ENCODE assay signal across 10 mouse cellular contexts in genomic region chrX:152974204-152974661, GRCm38 (mm10). TPM values are rescaled to one million over a fixed set of nuclear protein-coding genes. Genes with fewer than 3 reads are reported as not detected.
DNase-seq lines count a peak whose midpoint lies in the region; ATAC-seq lines count a peak whose summit lies in the region.
"Had no signal": no experiment of that assay in that cellular context is flagged by ENCODE, and none has a peak within 500 bp of the region (broad histone marks: within the 10 kb centered on the region; RNA-seq: fewer than 3 reads in every experiment).

No protein-coding gene starts in this region.

- H3K4me2 ChIP-seq in forebrain, embryonic 14.5 days (ENCODE audit: low read length), result peak overlapping the region; percentile 33; the same call in 1 of the 2 replicates
- H3K4me2 ChIP-seq in hindbrain, embryonic 14.5 days (replicated peaks), result peak overlapping the region; percentile 17
- H3K4me2 ChIP-seq in neural tube, embryonic 15.5 days, result peak overlapping the region; percentile 35

- peak; percentile 6 to 37 for DNase-seq in adrenal gland, adult (ENCODE audit: inconsistent age in 2 of 2, low spot score in 1 of 2)
- no peak for DNase-seq in adrenal gland, adult 8-10 months
- peak; percentile 21 for DNase-seq in cerebellum, adult 11-12 months
- DNase-seq in forebrain, embryonic 14.5 days (ENCODE audit: low spot score), result peak; percentile 64
- DNase-seq in hindbrain, embryonic 14.5 days (ENCODE audit: low spot score), result peak; percentile 25
- DNase-seq in left cerebral cortex, postnatal 4 days, result peak; percentile 58
- no peak for DNase-seq in gastrocnemius, adult 8-10 months (ENCODE audit: low spot score in 2 of 2)

- intact Hi-C loops in left cerebral cortex, postnatal 4 days (cut with DNase I), result no loop called here

- H3K27ac ChIP-seq in forebrain, embryonic 14.5 days (ENCODE audit: low read depth, low read length), result peak overlapping the region; percentile 83
- peak overlapping the region; percentile 74 for H3K27ac ChIP-seq in hindbrain, embryonic 14.5 days
- peak overlapping the region; percentile 71 for H3K27ac ChIP-seq in neural tube, embryonic 15.5 days (replicated peaks)

- H3K36me3 ChIP-seq in forebrain, embryonic 14.5 days (ENCODE audit: control insufficient read depth, insufficient read depth, low read length), result no peaks in the 10 kb centered on the region
- H3K36me3 ChIP-seq in hindbrain, embryonic 14.5 days (replicated peaks; ENCODE audit: control insufficient read depth, insufficient read depth), result no peaks in the 10 kb centered on the region
- no peaks in the 10 kb centered on the region for H3K36me3 ChIP-seq in neural tube, embryonic 15.5 days

- no peak overlapping the region for H3K9ac ChIP-seq in forebrain, embryonic 14.5 days (ENCODE audit: low read length)
- no peak overlapping the region for H3K9ac ChIP-seq in hindbrain, embryonic 14.5 days
- H3K9ac ChIP-seq in neural tube, embryonic 15.5 days (replicated peaks), result no peak overlapping the region

- H3K4me3 ChIP-seq in forebrain, embryonic 14.5 days (ENCODE audit: low read depth, low read length), result no peak overlapping the region
- H3K4me3 ChIP-seq in hindbrain, embryonic 14.5 days (replicated peaks; ENCODE audit: low read length), result no peak overlapping the region
- H3K4me3 ChIP-seq in neural tube, embryonic 15.5 days (replicated peaks), result no peak overlapping the region

- ATAC-seq in forebrain, embryonic 14.5 days, result peak; percentile 56
- no peak; the same call in 1 of the 2 replicates for ATAC-seq in hindbrain, embryonic 14.5 days (ENCODE audit: low FRiP score)
- ATAC-seq in neural tube, embryonic 15.5 days (ENCODE audit: low FRiP score), result peak; percentile 57

- no peaks in the 10 kb centered on the region for H3K9me3 ChIP-seq in forebrain, embryonic 14.5 days (replicated peaks; ENCODE audit: control insufficient read depth, low read length)
- H3K9me3 ChIP-seq in hindbrain, embryonic 14.5 days (ENCODE audit: control insufficient read depth, low read length), result no peaks in the 10 kb centered on the region
- no peaks in the 10 kb centered on the region for H3K9me3 ChIP-seq in neural tube, embryonic 15.5 days (replicated peaks)

- 22% methylated on average over 10 of the region's 10 CpGs for WGBS in forebrain, embryonic 14.5 days
- WGBS in hindbrain, embryonic 14.5 days, result 21% methylated on average over 6 of the region's 10 CpGs
- WGBS in neural tube, embryonic 15.5 days, result 7% methylated on average over 6 of the region's 10 CpGs

- H3K4me1 ChIP-seq in forebrain, embryonic 14.5 days (ENCODE audit: control insufficient read depth, insufficient read depth, low read length), result 0 out of 2 replicates have a peak, but pooled peaks cover 5% of the 10 kb centered on the region
- H3K4me1 ChIP-seq in hindbrain, embryonic 14.5 days (replicated peaks; ENCODE audit: control insufficient read depth, insufficient read depth, low read length), result peaks cover 4% of the 10 kb centered on the region; the same call in 1 of the 2 replicates
- H3K4me1 ChIP-seq in neural tube, embryonic 15.5 days, result peaks cover 8% of the 10 kb centered on the region

- no peaks in the 10 kb centered on the region for H3K27me3 ChIP-seq in forebrain, embryonic 14.5 days (replicated peaks; ENCODE audit: control insufficient read depth, insufficient read depth, low read length)
- H3K27me3 ChIP-seq in hindbrain, embryonic 14.5 days (ENCODE audit: control insufficient read depth, insufficient read depth, low read length), result 0 out of 2 replicates have a peak, but pooled peaks cover 5% of the 10 kb centered on the region
- H3K27me3 ChIP-seq in neural tube, embryonic 15.5 days (replicated peaks), result peaks cover 8% of the 10 kb centered on the region; the same call in 1 of the 2 replicates

RNA-seq across cellular contexts. Expression of gene Usp51, which starts 32.0 kb away (rescaled TPM):
- 1 to 10 TPM; 1.2 to 2.9 (median 2.0) TPM for total RNA-seq in adrenal gland, adult 8-10 months (2022)
- polyA plus RNA-seq in forebrain, embryonic 14.5 days (2014; fragmentation: Nextera tagmentation; extraction: Ambion mirVana), result 2.3 and 3.5 TPM in 2 replicates
- polyA plus RNA-seq in hindbrain, embryonic 14.5 days (2014; fragmentation: Nextera tagmentation; extraction: Ambion mirVana), result 3.3 and 3.7 TPM in 2 replicates
- total RNA-seq in left cerebral cortex, postnatal 4 days (2021), result 1 to 10 TPM; 2.8 to 3.3 TPM
- 2.2 and 2.9 TPM in 2 replicates for polyA plus RNA-seq in neural tube, embryonic 15.5 days (2015; fragmentation: Nextera tagmentation; extraction: Ambion mirVana)
- not detected for total RNA-seq in gastrocnemius, adult 8-10 months (2022)
- total RNA-seq: gastrocnemius, postnatal 36 days had no signal
- polyA plus RNA-seq: small intestine, adult 2 months had no signal

Comparison
In these comparisons a context has a peak if more than half of its experiments do, and no peak if none do; other contexts are left out.
1. DNase-seq: peak in adrenal gland, adult (2 of 2), cerebellum, adult 11-12 months (single experiment), forebrain, embryonic 14.5 days (single experiment), hindbrain, embryonic 14.5 days (single experiment) and left cerebral cortex, postnatal 4 days (single experiment); none in adrenal gland, adult 8-10 months (single experiment) and gastrocnemius, adult 8-10 months (0 of 2).
2. Peak in every context shown above with its lines, with median percentiles within 50 percentile points of each other: H3K27ac ChIP-seq and H3K4me2 ChIP-seq.